Mouse (Mus musculus) forebrain, postnatal 0 days (tissue): ENCODE data around the gene Lmo2. TPM values are rescaled to one million over a fixed set of nuclear protein-coding genes. Genes with fewer than 3 reads are reported as not detected.

Experiments
- ATAC-seq: fragments of 200-750 bp; cut with Nextera tagmentation; 2 replicates; pipeline ENCODE4 v1.8.0; 2017; ENCODE audit warnings: mild to moderate bottlenecking, moderate library complexity
- DNase-seq: peaks from one replicate; pipeline ENCODE4 v3.0.0-alpha.2; 2015
- H3K27ac ChIP-seq: fragments of 300-500 bp; sonication (generic); 2 replicates; pipeline ENCODE4 v1.5.1; 2014; ENCODE audit warnings: low read depth, mild to moderate bottlenecking, antibody characterized with exemption, low read length, moderate library complexity, mixed read lengths
- H3K27me3 ChIP-seq: fragments of 300-500 bp; sonication (generic); 2 replicates; pipeline ENCODE4 v1.6.1; 2014; ENCODE audit warnings: mild to moderate bottlenecking, low read length, mixed read lengths; ENCODE audit not compliant: insufficient read depth
- H3K36me3 ChIP-seq: fragments of 300-500 bp; sonication (generic); 2 replicates; pipeline ENCODE4 v1.6.1; 2014; ENCODE audit warnings: mild to moderate bottlenecking, moderate library complexity; ENCODE audit not compliant: insufficient read depth
- H3K4me1 ChIP-seq: fragments of 300-500 bp; sonication (generic); 2 replicates; pipeline ENCODE4 v1.6.1; 2014; ENCODE audit warnings: antibody characterized with exemption; ENCODE audit not compliant: insufficient read depth
- H3K4me2 ChIP-seq: fragments of 300-500 bp; sonication (generic); 2 replicates; pipeline ENCODE4 v1.6.1; 2014; ENCODE audit warnings: low read depth, mild to moderate bottlenecking, moderate library complexity
- H3K4me3 ChIP-seq: fragments of 300-500 bp; sonication (generic); 2 replicates; pipeline ENCODE4 v1.5.1; 2014; ENCODE audit warnings: low read depth, low read length, mixed read lengths
- H3K9ac ChIP-seq: fragments of 300-500 bp; sonication (generic); 2 replicates; pipeline ENCODE4 v1.6.1; 2014; ENCODE audit warnings: mild to moderate bottlenecking
- H3K9me3 ChIP-seq: fragments of 300-500 bp; sonication (generic); 2 replicates; pipeline ENCODE4 v1.6.1; 2016; ENCODE audit warnings: low read length
- CTCF ChIP-seq: sonication (generic); IDR thresholded peaks from 2 replicates; pipeline ENCODE4 v1.5.1; 2016; ENCODE audit warnings: antibody characterized with exemption, control low read depth, low read depth
- WGBS: fragments of 180-500 bp; shearing (Covaris S2); extraction: QIAGEN DNeasy Blood & Tissue Kit; methylation state at CpG from one replicate; pipeline ENCODE4 v1.1.7; 2014; 5-methylcytosine and 5-hydroxymethylcytosine counted together
- polyA plus RNA-seq: library from polyadenylated mRNA; unstranded; fragments of >200 nt; fragmentation: Nextera tagmentation; extraction: Ambion mirVana; gene quantifications from 2 replicates; pipeline ENCODE4 v1.2.1, GENCODE M21; 2015
- total RNA-seq: library from RNA; depleted of rRNA; stranded (reverse); fragments of >200 nt; gene quantifications from 2 replicates; pipeline ENCODE4 v1.2.3, GENCODE M21; 2014; rRNA removed

Lmo2 gene
- total and polyA plus RNA-seq, 2 experiments from 2014 or later: 19.9 to 26.9 TPM

GRCm38 (mm10) chr2:104024656-104025055, 66.9 kb downstream of the Lmo2 start:
- H3K4me2 ChIP-seq: no peak overlapping the region

GRCm38 (mm10) chr2:104027458-104028138, 69.8 kb downstream of the Lmo2 start, which contains the start of gene Fbxo3:
Fbxo3 (plus strand) TSS chr2:104027721.
- Histone ChIP-seq H3K4me2 (peak within 1 kb of the TSS; percentile 87), H3K27ac (peak within 1 kb of the TSS; percentile 36; the same call in 1 of the 2 replicates), H3K9ac (peak within 1 kb of the TSS; percentile 95), H3K4me3 (peak within 1 kb of the TSS; percentile 67), H3K4me1 (peaks cover 10% of the 10 kb centered on the region), H3K27me3 (no peaks in the 10 kb centered on the region), H3K36me3 (peaks cover 3% of the 10 kb centered on the region; the same call in 1 of the 2 replicates), H3K9me3 (no peaks in the 10 kb centered on the region)
- WGBS: 2% methylated on average over 41 of the region's 44 CpGs
- DNase-seq: peak; percentile 73
- peak; percentile 29; the same call in 1 of the 2 replicates for TF ChIP-seq CTCF
- ATAC-seq: peak; percentile 94

More at GRCm38 (mm10) chr2:104024656-104025055, 66.9 kb downstream of the Lmo2 start:
- Histone ChIP-seq H3K27me3 (no peaks in the 10 kb centered on the region), H3K36me3 (no peaks in the 10 kb centered on the region), H3K9me3 (no peaks in the 10 kb centered on the region), H3K9ac (no peak overlapping the region), H3K27ac (no peak overlapping the region), H3K4me1 (peaks cover 8% of the 10 kb centered on the region), H3K4me3 (no peak overlapping the region)
- DNase-seq (no peak), ATAC-seq (no peak)
- 88% methylated on average over 4 of the region's 4 CpGs for WGBS
- no peak for TF ChIP-seq CTCF

- ATAC-seq: peak; percentile 62
- under 1% methylated on average over 32 of the region's 32 CpGs for WGBS
These were observed 70.4 kb downstream of the Lmo2 start, which contains the start of gene 4931422A03Rik for GRCm38 (mm10) chr2:104028139-104028723. 4931422A03Rik (minus strand) TSS chr2:104028361.

GRCm38 (mm10) chr2:104029074-104029473, 71.3 kb downstream of the Lmo2 start:
- 70% methylated on average over 2 of the region's 2 CpGs for WGBS
- H3K4me1 ChIP-seq: peaks cover 10% of the 10 kb centered on the region
- no peaks in the 10 kb centered on the region for H3K9me3 ChIP-seq
- H3K9ac ChIP-seq: no peak overlapping the region
- no peak overlapping the region for H3K27ac ChIP-seq
- H3K27me3 ChIP-seq: no peaks in the 10 kb centered on the region
- no peak for DNase-seq
- H3K4me2 ChIP-seq: peak overlapping the region; percentile 87
- peaks cover 7% of the 10 kb centered on the region for H3K36me3 ChIP-seq
- TF ChIP-seq CTCF: no peak
- H3K4me3 ChIP-seq: no peak overlapping the region
- ATAC-seq: no peak

More at GRCm38 (mm10) chr2:104028139-104028723, 70.4 kb downstream of the Lmo2 start, which contains the start of gene 4931422A03Rik:
- H3K27me3 ChIP-seq: no peaks in the 10 kb centered on the region
- H3K9ac ChIP-seq: peak within 1 kb of the TSS; percentile 95
- H3K9me3 ChIP-seq: no peaks in the 10 kb centered on the region
- H3K36me3 ChIP-seq: peaks cover 3% of the 10 kb centered on the region; the same call in 1 of the 2 replicates
- peak within 1 kb of the TSS; percentile 36; the same call in 1 of the 2 replicates for H3K27ac ChIP-seq
- H3K4me1 ChIP-seq: peaks cover 10% of the 10 kb centered on the region
- peak; percentile 27 for DNase-seq
- H3K4me3 ChIP-seq: peak within 1 kb of the TSS; percentile 67
- H3K4me2 ChIP-seq: peak within 1 kb of the TSS; percentile 87
- TF ChIP-seq CTCF: no peak

GRCm38 (mm10) chr2:104030381-104030780, 72.6 kb downstream of the Lmo2 start:
- ATAC-seq: no peak
- peaks cover 10% of the 10 kb centered on the region for H3K36me3 ChIP-seq
- 90% methylated on average over 3 of the region's 3 CpGs for WGBS

More at GRCm38 (mm10) chr2:104030381-104030780, 72.6 kb downstream of the Lmo2 start:
- DNase-seq: no peak
- peaks cover 10% of the 10 kb centered on the region for H3K4me1 ChIP-seq
- H3K27me3 ChIP-seq: no peaks in the 10 kb centered on the region
- H3K9me3 ChIP-seq: no peaks in the 10 kb centered on the region
- no peak overlapping the region for H3K4me3 ChIP-seq
- H3K27ac ChIP-seq: no peak overlapping the region
- H3K4me2 ChIP-seq: no peak overlapping the region
- TF ChIP-seq CTCF: no peak
- H3K9ac ChIP-seq: no peak overlapping the region

Other genes with a start within 250 kb of the Lmo2 start
- 43.5 and 49.2 TPM in 2 replicates for gene Nat10, start 196.7 kb upstream of the Lmo2 start, total RNA-seq
- 11.7 and 13.9 TPM in 2 replicates for gene Nat10, start 196.7 kb upstream of the Lmo2 start, polyA plus RNA-seq
- gene Caprin1, start 160.3 kb upstream of the Lmo2 start, total RNA-seq: 342 and 369 TPM in 2 replicates
- gene Caprin1, start 160.3 kb upstream of the Lmo2 start, polyA plus RNA-seq: 233 and 253 TPM in 2 replicates
- 65.2 and 78.2 TPM in 2 replicates for gene Fbxo3, start 69.7 kb downstream of the Lmo2 start, total RNA-seq
- 41.6 and 54.9 TPM in 2 replicates for gene Fbxo3, start 69.7 kb downstream of the Lmo2 start, polyA plus RNA-seq
- not detected in 2 replicates for gene 4931422A03Rik, start 70.4 kb downstream of the Lmo2 start, total RNA-seq
- 0.84 and 0.94 TPM in 2 replicates for gene 4931422A03Rik, start 70.4 kb downstream of the Lmo2 start, polyA plus RNA-seq
- gene Gm10912, start 107.8 kb downstream of the Lmo2 start, total RNA-seq: 0.15 TPM in 1 of 2 replicates, not detected in the other
- not detected in 2 replicates for gene Gm10912, start 107.8 kb downstream of the Lmo2 start, polyA plus RNA-seq
- gene Gm10799, start 110.6 kb downstream of the Lmo2 start, total RNA-seq: not detected in 2 replicates
- gene Gm10799, start 110.6 kb downstream of the Lmo2 start, polyA plus RNA-seq: not detected in 2 replicates
- 1.5 TPM in 1 of 2 replicates, not detected in the other for gene Cd59b, start 111.9 kb downstream of the Lmo2 start, total RNA-seq
- gene Cd59b, start 111.9 kb downstream of the Lmo2 start, polyA plus RNA-seq: 1.5 and 1.6 TPM in 2 replicates
- gene Cd59a, start 137.8 kb downstream of the Lmo2 start, total RNA-seq: 2.2 and 5.2 TPM in 2 replicates
- gene Cd59a, start 137.8 kb downstream of the Lmo2 start, polyA plus RNA-seq: 8.6 and 11.0 TPM in 2 replicates
- 1.9 TPM in 1 of 2 replicates, not detected in the other for gene A930018P22Rik, start 164.8 kb downstream of the Lmo2 start, total RNA-seq
- 0.18 TPM in 1 of 2 replicates, not detected in the other for gene A930018P22Rik, start 164.8 kb downstream of the Lmo2 start, polyA plus RNA-seq